Mouse (Mus musculus): ENCODE measurements around the gene Cradd. TPM values are rescaled to one million over a fixed set of nuclear protein-coding genes. Genes with fewer than 3 reads are reported as not detected.
A peak's percentile ranks its signal among the peaks of the same experiment; 100 is the strongest.

Gene Cradd
- polyA plus RNA-seq, 1 experiment: 16.7 TPM

GRCm38 (mm10) chr10:95153224-95153623 is 170.7 kb downstream of the Cradd start:
- no peaks in the 10 kb centered on the region for H3K36me3 ChIP-seq (ENCODE audit: control insufficient read depth, insufficient read depth, low read length)
- 72% methylated on average over 7 of the region's 7 CpGs for WGBS
- TF ChIP-seq CTCF (IDR thresholded peaks at IDR 0.05; ENCODE audit: extremely low read depth, insufficient read length, insufficient replicate concordance, low read depth, low read length): no peak
- TF ChIP-seq POLR2A (IDR thresholded peaks at IDR 0.05; ENCODE audit: low read depth, low read length): no peak
- H3K4me3 ChIP-seq (ENCODE audit: low read depth, low read length): no peak overlapping the region
- peak overlapping the region; percentile 63 for H3K27ac ChIP-seq (ENCODE audit: insufficient read depth, low read depth, low read length)
- H3K27me3 ChIP-seq (ENCODE audit: control insufficient read depth, insufficient read depth, low read length): no peaks in the 10 kb centered on the region
- H3K4me1 ChIP-seq (ENCODE audit: control insufficient read depth, insufficient read depth, insufficient read length, low read length): peaks cover 34% of the 10 kb centered on the region

- 14% methylated on average over 9 of the region's 9 CpGs for WGBS
- Histone ChIP-seq H3K27ac (ENCODE audit: insufficient read depth, low read depth, low read length) (peak overlapping the region; percentile 96), H3K36me3 (ENCODE audit: control insufficient read depth, insufficient read depth, low read length) (no peaks in the 10 kb centered on the region), H3K27me3 (ENCODE audit: control insufficient read depth, insufficient read depth, low read length) (no peaks in the 10 kb centered on the region), H3K4me1 (ENCODE audit: control insufficient read depth, insufficient read depth, insufficient read length, low read length) (peaks cover 41% of the 10 kb centered on the region), H3K4me3 (ENCODE audit: low read depth, low read length) (peak overlapping the region; percentile 13; the same call in 1 of the 2 replicates)
- TF ChIP-seq CTCF (IDR thresholded peaks at IDR 0.05; ENCODE audit: extremely low read depth, insufficient read length, insufficient replicate concordance, low read depth, low read length): no peak
- TF ChIP-seq POLR2A (IDR thresholded peaks at IDR 0.05; ENCODE audit: low read depth, low read length): no peak
Measured at GRCm38 (mm10) chr10:95152503-95152989, 171.4 kb downstream of the Cradd start.

GRCm38 (mm10) chr10:95151012-95151768 is 172.7 kb downstream of the Cradd start:
- peaks cover 50% of the 10 kb centered on the region for H3K4me1 ChIP-seq (ENCODE audit: control insufficient read depth, insufficient read depth, insufficient read length, low read length)
- WGBS: 86% methylated on average over 6 of the region's 6 CpGs
- no peak for TF ChIP-seq POLR2A (IDR thresholded peaks at IDR 0.05; ENCODE audit: low read depth, low read length)
- no peak for TF ChIP-seq CTCF (IDR thresholded peaks at IDR 0.05; ENCODE audit: extremely low read depth, insufficient read length, insufficient replicate concordance, low read depth, low read length)
- H3K27ac ChIP-seq (ENCODE audit: insufficient read depth, low read depth, low read length): peak overlapping the region; percentile 96
- H3K27me3 ChIP-seq (ENCODE audit: control insufficient read depth, insufficient read depth, low read length): no peaks in the 10 kb centered on the region
- H3K36me3 ChIP-seq (ENCODE audit: control insufficient read depth, insufficient read depth, low read length): no peaks in the 10 kb centered on the region
- no peak overlapping the region for H3K4me3 ChIP-seq (ENCODE audit: low read depth, low read length)

- H3K27me3 ChIP-seq (ENCODE audit: control insufficient read depth, insufficient read depth, low read length): no peaks in the 10 kb centered on the region
- H3K27ac ChIP-seq (ENCODE audit: insufficient read depth, low read depth, low read length): peak overlapping the region; percentile 66
- no peaks in the 10 kb centered on the region for H3K36me3 ChIP-seq (ENCODE audit: control insufficient read depth, insufficient read depth, low read length)
- no peak overlapping the region for H3K4me3 ChIP-seq (ENCODE audit: low read depth, low read length)
- peaks cover 55% of the 10 kb centered on the region for H3K4me1 ChIP-seq (ENCODE audit: control insufficient read depth, insufficient read depth, insufficient read length, low read length)
- TF ChIP-seq CTCF (IDR thresholded peaks at IDR 0.05; ENCODE audit: extremely low read depth, insufficient read length, insufficient replicate concordance, low read depth, low read length): no peak
- no peak for TF ChIP-seq POLR2A (IDR thresholded peaks at IDR 0.05; ENCODE audit: low read depth, low read length)
- WGBS: 8% methylated on average over 1 of the region's 1 CpGs
Measured at GRCm38 (mm10) chr10:95149666-95150065, 174.3 kb downstream of the Cradd start.

GRCm38 (mm10) chr10:95148641-95149040 is 175.3 kb downstream of the Cradd start:
- Histone ChIP-seq H3K4me1 (ENCODE audit: control insufficient read depth, insufficient read depth, insufficient read length, low read length) (peaks cover 55% of the 10 kb centered on the region), H3K36me3 (ENCODE audit: control insufficient read depth, insufficient read depth, low read length) (no peaks in the 10 kb centered on the region), H3K27ac (ENCODE audit: insufficient read depth, low read depth, low read length) (peak overlapping the region; percentile 66), H3K4me3 (ENCODE audit: low read depth, low read length) (no peak overlapping the region), H3K27me3 (ENCODE audit: control insufficient read depth, insufficient read depth, low read length) (no peaks in the 10 kb centered on the region)
- 77% methylated on average over 3 of the region's 3 CpGs for WGBS
- TF ChIP-seq CTCF (IDR thresholded peaks at IDR 0.05; ENCODE audit: extremely low read depth, insufficient read length, insufficient replicate concordance, low read depth, low read length) (no peak), POLR2A (IDR thresholded peaks at IDR 0.05; ENCODE audit: low read depth, low read length) (no peak)

GRCm38 (mm10) chr10:95147136-95147901 is 176.6 kb downstream of the Cradd start:
- H3K4me3 ChIP-seq (ENCODE audit: low read depth, low read length): no peak overlapping the region
- H3K27me3 ChIP-seq (ENCODE audit: control insufficient read depth, insufficient read depth, low read length): no peaks in the 10 kb centered on the region
- peaks cover 59% of the 10 kb centered on the region for H3K4me1 ChIP-seq (ENCODE audit: control insufficient read depth, insufficient read depth, insufficient read length, low read length)
- peak overlapping the region; percentile 89 for H3K27ac ChIP-seq (ENCODE audit: insufficient read depth, low read depth, low read length)
- H3K36me3 ChIP-seq (ENCODE audit: control insufficient read depth, insufficient read depth, low read length): no peaks in the 10 kb centered on the region
- peak; percentile 1; the same call in 1 of the 2 replicates for TF ChIP-seq CTCF (IDR thresholded peaks at IDR 0.05; ENCODE audit: extremely low read depth, insufficient read length, insufficient replicate concordance, low read depth, low read length)
- TF ChIP-seq POLR2A (IDR thresholded peaks at IDR 0.05; ENCODE audit: low read depth, low read length): no peak
- 49% methylated on average over 6 of the region's 6 CpGs for WGBS

- no peaks in the 10 kb centered on the region for H3K36me3 ChIP-seq (ENCODE audit: control insufficient read depth, insufficient read depth, low read length)
- H3K4me3 ChIP-seq (ENCODE audit: low read depth, low read length): no peak overlapping the region
- peaks cover 54% of the 10 kb centered on the region for H3K4me1 ChIP-seq (ENCODE audit: control insufficient read depth, insufficient read depth, insufficient read length, low read length)
- WGBS: 10% methylated on average over 5 of the region's 5 CpGs
- no peak for TF ChIP-seq CTCF (IDR thresholded peaks at IDR 0.05; ENCODE audit: extremely low read depth, insufficient read length, insufficient replicate concordance, low read depth, low read length)
- TF ChIP-seq POLR2A (IDR thresholded peaks at IDR 0.05; ENCODE audit: low read depth, low read length): no peak
- H3K27me3 ChIP-seq (ENCODE audit: control insufficient read depth, insufficient read depth, low read length): no peaks in the 10 kb centered on the region
- peak overlapping the region; percentile 89 for H3K27ac ChIP-seq (ENCODE audit: insufficient read depth, low read depth, low read length)
Measured at GRCm38 (mm10) chr10:95146491-95146890, 177.4 kb downstream of the Cradd start.

All from small intestine, adult 2 months (tissue).